Mouse (Mus musculus) testis, postnatal 14 days (tissue): ENCODE data around the gene Gpr84.

Experiments used
- DNase-seq: peaks from one replicate; pipeline ENCODE4 v3.0.0; 2021; ENCODE audit warnings: low spot score

The Gpr84 gene

DNA sequence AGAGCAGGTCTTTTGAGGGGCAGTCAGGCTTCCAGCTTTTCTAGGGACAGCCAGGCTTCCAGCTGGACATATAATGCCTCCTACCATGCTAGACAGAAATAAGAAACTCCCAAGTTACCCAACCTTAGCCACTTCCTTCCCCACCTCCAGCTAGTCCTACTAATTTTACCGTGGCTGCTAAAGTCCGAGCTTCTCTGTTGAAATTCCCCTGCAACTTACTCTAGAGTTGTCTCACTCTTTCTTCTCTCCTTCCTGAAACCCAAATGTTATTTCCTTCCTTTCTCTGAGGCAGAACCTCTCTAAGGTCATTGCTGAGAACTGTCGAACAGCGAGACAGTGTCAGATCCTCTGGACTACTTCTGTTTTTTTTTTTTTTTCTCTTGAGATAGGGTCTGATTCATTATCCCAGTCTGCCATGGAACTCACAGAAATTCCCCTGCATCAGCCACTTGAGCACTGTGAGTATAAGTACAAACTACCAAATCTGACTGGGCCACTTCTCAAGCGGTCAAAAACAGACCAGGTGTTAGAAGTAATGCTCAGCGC lies at the start of gene Gpr84:
Gene Gpr84, minus strand, starts transcription at position 248 of the 546 bp plus-strand sequence.
- DNase-seq, result no peak

DNA sequence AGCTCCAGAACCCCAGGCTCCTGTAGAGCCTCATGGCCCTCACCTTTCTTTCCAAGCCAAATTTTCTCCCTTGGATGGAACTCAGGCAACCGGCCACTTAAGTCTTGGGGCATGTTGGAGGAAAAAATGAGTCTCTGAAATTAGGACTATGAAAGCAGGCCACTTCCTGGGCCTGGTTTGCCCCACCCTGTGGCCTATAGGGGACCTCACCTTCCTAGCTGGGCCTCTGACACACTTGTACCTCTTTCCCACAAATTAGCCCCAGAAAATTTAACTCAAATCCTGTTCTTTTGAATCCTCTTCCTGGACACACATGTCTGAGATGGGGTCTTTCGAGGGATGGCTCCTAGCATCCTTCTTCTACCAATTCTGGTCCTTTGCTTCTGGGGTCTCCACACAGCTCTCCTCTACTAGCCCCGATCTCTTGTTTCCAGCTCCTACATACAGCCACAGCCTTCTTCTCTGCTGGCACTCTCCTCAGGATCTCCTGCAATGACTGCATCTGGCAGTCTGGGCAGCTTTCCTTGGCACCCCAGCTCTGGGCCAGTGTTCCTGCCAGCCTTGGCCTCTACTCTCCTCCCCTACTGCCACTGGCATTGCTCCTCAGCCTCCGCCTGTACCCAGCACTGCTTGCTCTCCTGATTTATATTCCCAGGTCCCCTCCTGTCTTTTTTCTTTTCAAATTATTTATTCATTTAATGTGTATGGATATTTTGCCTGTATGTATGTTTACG lies 49.6 kb upstream of the Gpr84 start:
- DNase-seq, result no peak

DNA sequence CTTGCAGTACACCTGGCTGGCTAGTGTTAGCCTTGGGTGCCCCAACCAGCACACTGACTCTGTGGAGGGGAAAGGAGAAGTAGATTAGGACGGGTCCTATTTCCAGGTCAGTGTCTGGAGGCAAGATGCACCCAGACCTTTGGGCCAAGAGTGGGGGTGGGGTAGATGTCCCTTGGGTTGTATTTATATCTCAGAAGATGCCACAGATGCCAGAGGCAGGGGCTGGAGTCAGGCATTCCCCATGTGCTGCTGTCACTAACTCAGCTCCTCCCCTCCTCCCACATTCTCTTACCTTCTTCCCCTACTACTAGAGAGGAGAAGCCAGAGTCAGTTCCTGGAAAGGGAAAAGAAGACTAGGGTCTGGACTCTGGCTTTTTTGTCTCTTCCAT lies 48.7 kb upstream of the Gpr84 start:
- no peak for DNase-seq

DNA sequence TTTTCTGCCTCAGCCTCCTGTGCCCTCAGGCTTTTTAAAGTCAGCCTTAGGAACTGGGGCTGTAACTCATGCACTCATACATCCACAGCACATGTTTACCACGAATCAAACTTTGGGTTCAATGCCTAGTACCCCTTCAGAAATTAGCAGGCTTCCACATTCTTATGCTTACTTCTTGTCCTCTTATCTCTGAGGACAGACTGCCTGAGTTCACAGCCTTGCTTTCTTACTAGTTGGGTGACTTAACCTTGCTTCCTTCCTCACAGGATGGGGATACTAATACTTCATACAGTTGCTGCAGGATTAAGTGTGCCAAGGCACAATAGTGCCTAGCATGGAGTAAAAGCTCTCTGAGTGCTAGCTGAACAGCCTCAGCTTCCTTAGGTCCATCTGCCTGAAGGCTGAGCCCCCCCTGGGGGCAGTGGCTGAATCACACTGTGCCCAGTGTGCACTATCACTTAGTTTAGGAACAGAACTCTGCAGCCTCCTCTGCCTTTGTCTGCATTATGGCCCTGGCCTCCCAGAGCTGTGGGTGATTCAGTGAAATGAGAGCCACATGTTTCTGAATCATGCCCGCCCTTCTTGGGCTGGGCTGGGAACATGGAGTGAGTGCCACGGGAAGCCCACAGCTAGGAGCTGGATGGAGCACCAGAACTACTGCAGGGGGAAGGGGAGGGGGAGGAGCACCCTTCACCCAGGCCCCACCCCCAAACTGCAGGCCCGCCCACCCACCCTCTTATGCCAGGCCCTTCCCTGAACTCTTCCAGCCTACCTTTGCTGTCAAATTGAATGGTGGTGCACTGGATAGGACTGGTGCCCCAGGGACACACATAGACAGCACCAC lies 48.1 kb upstream of the Gpr84 start:
- DNase-seq, result no peak

DNA sequence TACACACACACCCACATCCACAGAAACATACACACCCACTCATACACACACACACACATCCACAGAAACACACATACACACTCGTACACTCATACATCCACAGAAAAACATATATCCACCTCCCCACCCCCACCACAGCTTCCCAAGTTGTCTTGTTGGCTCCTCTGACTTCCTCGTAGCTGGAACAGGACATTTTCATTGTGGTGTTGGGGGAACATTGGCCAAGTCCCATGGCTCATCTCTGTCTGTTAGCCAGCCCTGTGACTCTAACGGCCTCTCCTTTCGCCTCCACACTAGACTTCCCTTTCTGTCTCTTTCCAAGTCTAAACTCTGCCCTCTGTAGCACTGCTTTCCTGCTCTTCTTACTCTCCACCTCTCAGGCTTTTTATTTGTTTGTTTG lies 47.4 kb upstream of the Gpr84 start:
- no peak for DNase-seq

DNA sequence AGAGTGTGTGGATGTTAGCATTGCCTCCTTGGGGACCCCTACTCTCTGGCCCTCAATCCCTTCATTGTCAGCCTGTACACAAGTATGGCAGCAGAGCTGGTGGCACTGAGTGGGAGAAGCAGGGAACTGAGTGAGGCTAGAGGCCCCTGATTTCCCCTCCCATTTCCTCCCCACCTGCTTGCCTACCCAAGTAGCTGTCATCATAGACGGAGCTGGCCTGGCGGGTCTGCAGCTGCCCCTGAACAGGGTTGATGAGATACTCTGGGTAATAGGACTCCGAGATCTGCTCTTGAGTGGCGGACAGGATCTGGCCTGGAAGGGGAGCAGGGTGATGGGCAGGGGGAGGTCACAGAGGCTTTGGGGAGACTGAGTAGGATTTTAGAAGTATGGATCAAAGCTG lies 45.7 kb upstream of the Gpr84 start:
- no peak for DNase-seq

DNA sequence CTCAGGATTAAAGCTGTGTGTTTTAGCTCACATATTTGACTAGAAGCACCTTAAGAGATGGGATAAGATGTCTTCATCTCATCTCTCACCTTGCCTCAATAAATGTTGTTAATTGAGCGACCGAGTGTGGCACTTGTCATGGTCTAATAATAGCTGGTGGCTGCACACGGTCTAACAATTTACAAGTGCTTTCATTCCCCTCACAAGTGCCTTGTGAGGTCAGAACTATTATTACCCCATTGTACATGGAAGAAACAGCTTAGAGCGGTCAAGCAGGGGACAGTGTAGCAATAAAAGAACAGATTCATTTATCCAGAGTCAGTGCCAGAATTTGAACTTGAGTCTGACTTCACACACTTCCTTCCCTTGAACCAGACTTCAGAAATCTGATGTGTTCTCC lies 45.0 kb upstream of the Gpr84 start:
- no peak for DNase-seq

DNA sequence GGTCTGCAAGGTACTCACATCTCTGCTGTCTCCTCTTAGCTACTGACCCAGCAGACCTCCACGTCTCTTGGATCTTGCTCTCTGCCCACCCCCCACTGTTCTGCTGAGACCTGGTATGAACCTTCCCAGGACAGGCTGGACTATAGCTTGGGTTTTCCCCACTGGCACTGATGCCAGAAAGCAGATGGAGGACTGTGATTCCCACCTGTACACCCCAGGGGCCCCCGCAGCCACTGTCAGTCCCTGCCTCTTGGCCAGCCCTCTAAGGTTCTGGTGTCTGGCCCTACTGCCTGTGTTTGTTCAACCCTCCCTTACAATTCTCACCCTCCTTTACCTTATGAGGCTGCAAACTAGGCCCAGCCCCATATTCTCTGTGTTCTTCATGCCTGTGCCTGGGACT lies 44.3 kb upstream of the Gpr84 start:
- DNase-seq, result no peak

DNA sequence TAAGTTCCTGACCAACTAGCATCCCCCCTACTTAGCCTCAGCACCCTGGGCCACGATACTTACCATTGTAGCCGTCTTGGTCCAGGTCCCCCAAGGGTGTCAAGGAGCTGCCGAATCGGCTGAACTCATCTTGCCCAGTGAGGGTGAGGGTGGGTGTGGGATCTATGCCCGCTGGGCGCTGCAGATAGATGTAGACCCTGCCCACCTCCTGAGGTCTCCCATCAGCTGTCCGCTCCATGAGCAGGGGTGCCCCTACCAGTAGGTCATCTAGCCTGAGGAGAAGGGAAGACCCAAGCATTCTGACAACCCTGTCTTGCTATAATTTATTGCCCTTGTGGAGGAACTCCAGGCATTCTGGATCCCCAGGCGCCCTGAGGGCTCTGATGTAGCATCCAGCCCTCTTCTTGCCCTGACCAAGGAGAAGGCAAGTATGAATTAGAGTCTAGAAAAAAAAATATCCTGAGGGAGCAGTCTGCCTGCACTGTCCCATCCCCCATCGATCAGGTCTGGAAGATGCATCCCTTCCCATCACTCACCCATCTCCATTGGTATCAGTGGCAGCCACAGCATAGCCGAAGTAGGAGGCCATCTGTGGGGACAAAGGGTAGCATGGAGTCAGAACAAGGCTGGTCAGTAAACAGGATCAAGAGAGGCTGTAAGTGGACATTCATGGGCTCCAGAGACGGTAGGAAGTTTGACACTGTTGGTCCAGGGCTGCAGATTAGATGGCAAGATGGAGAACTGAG lies 43.3 kb upstream of the Gpr84 start:
- no peak for DNase-seq

DNA sequence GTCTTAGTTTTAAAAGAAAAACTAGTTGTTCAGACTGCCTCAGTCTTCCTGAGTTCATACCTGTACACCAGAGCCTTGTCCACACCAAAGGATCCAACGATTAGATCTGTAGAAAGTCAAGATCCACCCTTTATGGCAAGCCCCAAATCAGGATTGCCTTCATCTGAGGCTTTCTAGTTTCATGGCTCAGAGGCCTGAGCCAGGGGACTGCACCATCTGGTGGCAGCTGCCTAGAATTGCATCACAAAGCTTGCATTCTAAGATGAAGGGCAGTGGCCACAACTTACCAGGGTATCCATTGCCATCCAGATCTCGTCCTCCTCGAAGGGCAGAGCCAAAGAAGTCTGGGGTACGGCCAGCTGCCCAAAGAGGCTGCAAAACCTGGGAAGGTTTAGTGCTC lies 42.4 kb upstream of the Gpr84 start:
- DNase-seq, result no peak

DNA sequence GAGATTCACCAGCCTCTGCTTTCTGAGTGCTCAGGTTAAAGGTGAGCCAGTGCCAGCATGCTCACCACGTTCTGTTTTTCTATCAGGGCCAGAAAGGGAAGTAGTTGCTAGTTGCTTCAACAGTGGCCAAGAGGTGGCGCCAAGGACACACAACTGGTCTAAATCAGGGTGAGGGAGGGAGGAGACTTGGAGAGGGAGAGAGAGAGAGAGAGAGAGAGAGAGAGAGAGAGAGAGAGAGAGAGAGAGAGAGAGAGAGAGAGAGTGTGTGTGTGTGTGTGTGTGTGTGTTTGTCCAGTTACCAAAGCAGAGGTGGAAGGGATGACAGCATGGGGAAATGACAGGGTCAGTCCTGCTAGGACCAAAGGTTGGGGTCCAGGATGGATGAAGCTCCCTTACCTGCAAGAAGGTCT lies 36.9 kb upstream of the Gpr84 start:
- DNase-seq, result no peak

DNA sequence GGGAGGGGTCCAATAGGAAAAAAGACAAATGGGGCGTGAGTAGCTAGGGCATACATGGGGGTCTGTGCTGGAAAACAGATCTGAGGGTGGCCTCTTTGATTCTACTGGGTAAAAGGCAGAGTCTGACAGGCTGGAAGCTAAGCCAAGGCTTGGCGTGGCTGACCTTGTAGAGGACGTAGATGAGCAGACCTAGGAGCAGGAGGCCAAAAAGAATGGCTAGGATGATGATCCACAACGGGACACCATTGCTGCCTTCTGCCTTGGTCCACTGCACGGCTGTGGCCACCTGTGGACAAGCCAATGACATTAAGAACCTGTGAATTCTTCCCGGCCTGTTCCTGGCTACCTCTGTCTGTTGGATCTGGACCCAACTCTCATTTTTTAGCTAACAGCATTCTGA lies 35.4 kb upstream of the Gpr84 start:
- DNase-seq, result no peak

DNA sequence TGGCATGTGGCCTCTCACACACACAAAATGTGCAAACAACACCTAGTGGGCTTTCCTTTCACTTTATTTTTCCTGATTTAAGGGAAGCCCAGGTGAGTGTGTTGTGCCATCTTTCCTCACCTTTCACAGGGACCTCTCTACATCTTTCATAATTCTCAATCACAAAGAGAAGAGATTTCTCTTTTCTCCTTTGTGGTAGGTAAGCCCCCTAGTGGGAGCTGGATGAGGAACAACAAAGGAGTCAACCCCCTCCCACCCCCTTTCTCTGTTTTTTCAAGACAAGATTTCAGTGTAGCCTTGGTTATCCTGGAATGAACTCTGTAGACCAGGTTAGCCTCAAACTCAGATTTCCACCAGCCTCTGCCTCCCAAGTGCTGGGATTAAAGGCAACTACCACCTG lies 33.1 kb upstream of the Gpr84 start:
- DNase-seq, result no peak

DNA sequence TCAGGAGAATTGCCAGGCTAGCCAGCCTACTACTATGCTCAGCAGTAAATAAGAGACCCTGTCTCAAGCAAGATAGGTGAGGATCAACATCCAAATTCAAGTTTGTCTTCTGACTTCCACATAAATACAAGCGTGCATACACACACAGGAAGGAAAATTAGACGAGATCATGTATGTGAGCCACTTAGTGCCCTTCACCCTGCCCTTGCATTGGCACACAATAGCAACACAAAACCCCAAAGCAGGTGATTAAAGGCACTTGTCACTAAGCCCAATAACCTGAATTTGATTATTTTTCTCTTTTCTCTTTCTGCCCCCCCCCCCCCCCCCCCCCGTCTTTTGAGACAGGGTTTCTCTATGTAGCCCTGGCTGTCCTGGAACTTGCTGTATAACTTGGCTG lies 32.6 kb upstream of the Gpr84 start:
- no peak for DNase-seq

DNA sequence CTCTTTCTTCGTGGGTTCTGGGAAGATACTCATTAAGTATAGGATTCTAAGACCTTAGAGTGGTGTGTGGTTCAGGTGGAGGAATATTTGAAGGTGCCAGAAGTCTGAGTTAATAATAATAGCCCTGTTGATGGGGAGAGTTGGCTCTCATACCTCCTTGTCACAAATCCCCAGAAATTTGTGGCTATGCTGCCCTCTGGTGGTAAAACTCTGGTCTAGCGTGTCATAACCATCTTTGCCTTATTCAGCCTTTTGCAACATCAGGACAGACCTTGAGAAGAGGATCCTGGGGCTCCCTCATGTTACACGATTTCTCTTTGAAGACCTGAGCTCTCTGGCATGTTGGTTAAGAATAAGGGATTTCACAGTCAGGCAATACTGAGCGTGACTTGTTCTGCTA lies 32.0 kb upstream of the Gpr84 start:
- peak; percentile 56 for DNase-seq

DNA sequence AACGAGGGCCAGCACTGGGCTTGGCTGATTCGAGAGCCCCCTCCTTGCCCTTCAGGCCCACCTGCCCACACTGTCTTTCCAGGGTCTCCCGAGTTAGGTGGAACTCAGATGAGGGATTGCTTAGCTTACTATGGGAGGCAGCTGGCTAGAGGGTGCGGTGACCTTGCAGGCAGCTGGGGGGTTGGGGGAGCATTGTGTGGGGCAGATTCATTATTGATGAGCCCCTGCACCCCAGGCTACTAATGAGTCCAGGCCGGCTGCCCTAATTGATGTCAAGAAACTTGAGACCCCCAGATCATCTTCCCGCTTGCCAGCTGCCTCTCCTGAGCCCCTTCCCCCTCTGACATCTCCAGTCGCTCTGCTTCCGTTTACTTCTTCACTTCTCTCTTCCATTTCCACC lies 31.1 kb upstream of the Gpr84 start:
- no peak for DNase-seq

DNA sequence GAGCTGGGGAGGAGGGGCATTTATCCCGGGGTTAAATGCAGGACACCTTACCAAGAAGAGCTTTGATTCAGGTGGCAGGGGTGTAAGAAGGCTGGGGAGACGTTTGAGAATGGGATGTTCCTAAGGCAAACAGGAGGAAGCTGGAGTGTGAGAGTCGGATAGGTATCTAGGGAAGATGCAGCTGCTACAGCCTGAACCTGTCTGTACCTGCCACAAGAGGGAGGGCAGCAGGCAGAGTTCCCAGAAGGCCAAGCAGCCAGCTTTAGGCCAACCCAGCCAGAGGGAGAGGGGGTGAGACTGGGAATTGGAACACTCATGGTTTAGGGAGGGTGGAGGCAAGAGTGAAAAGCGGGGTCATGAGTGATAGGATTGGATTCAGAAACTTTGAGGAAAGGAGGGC lies 30.4 kb upstream of the Gpr84 start:
- no peak for DNase-seq

DNA sequence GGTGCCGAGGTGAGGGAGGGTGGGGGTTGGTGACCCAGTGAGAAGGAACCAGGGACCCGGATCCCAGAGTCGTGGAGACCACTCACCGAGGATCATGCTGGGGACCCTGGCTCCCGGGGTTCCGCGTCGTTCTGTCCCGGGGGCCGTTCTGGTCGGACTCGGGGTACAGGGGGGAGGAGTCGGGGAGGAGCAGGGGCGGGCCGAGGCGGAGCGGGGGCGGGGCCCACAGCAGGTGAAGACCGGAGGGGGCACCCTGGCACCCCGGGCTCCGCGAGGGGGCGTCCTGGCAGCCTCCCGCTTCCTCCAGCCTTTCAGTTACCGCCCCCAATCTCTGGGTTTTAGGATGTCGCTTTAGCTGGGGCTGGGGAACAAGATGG lies 29.5 kb upstream of the Gpr84 start, which contains the start of gene Zfp385a:
Gene Zfp385a, minus strand, starts transcription at position 133 of the 377 bp plus-strand sequence.
- DNase-seq, result peak; percentile 31

DNA sequence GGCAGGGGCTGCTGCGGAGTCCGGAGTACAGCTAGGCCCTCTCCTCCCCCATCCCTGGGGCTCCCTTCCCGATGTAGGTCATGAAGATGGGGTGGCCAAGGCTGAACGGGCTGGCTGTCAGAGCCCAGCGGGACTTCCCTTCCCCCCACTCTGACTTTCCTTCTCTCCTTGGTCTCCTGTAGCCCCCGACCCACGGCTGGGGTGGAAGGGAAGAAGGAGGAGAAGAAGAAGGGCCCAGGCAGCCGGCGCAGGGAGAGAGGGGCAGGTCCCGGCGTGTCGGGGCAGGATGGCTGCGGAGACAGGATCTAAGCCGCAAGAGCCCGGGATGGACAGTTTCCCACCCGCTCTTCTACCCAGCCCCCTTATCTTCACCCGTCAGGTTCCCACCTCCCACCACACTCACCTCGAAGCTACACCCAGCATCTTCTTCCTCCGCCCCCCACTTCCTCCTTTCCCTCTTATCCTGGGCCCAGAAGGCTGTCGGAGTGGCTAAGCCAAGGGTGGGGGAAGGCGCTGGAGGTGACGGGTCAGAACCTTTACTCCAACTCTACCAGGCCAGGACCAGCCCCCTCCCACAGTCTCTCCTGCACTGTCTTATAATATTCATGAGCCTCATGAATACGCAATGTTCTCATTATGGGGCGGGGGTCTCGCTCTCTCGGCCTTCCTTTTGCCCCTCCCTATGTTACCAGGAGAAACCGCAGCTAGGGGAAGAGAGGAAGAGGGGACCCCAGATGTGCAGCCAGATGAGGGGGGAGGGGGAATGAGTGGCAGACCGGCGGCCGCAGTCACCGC lies 29.0 kb upstream of the Gpr84 start:
- DNase-seq, result no peak

DNA sequence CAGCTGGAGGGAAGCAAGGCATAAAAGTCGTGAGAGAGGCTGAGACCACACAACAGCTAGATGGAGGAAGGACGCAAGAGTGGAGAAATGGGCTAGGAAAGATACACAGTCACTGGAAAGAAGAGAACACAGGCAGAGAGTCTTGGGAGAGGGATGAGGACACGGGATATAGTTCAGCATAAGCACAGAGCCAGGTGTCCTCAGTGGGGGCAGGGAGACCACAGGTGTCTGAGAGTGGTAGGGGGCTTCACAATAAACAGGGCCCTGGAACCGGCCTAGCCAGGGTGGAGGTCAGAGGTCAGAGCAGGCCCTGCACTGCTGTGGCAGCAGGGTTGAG lies 28.4 kb upstream of the Gpr84 start:
- DNase-seq, result no peak

DNA sequence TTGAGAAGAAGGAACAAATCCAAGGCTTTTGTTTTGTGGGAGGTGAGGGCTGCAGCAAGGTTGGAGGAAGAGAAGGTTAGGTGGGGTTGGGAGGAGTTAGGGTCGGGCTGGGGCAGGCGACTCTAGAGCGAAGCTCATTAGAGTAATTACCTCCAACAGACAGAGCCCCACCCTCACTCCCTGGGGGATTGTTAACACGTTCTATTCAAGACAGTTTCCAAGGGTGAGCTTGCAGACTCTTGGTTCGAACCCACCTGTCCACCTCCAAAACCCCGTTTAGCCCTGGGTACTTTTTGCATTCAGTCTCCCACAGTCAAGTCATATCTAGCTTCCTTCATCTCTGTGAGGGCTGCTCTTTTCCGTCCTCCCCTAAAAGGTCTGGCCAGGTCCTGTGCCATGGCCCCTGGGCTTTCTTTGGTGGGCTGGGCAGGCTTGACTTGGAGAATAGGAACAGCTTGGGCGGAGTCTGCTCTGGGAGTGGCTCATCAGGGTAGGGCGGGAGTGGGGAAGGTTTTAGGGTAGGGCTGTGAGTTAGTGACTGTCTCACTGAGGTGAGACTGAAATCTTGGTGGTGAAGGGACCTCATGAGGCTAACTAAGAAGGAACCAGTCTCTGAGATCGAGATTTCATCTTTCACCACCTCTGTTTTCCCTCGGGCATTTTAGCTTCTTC lies 26.7 kb upstream of the Gpr84 start:
- no peak for DNase-seq
